Comparison of ENCODE assay signal across 9 mouse cellular contexts in the genomic region with DNA sequence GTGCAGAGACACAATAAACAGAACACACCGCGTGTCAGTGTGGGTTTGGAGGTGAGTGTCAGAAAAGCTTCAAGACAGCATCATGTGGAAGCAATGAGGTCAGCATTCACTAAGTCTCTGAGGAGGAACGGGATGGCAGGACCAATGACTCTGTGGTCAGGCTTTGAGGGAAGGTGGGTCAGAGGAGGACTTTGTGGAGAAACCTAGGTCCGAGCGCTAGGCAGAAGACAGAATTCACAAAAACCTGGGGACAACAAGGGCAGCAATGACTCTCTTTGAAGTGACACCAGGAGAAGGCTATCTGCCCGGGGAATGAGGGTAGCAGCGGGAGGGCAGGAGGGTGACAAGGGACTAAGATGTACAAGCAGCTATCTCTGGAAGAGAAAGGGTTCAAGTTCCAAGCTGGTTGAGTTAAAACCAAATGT. TPM values are rescaled to one million over a fixed set of nuclear protein-coding genes. Genes with fewer than 3 reads are reported as not detected.
A peak's percentile ranks its signal among the peaks of the same experiment; 100 is the strongest.
DNase-seq lines count a peak whose midpoint lies in the region; ATAC-seq and TF ChIP-seq lines count a peak whose summit lies in the region.
"Had no signal": no experiment of that assay in that cellular context is flagged by ENCODE, and none has a peak within 500 bp of the region (broad histone marks: within the 10 kb centered on the region; RNA-seq: fewer than 3 reads in every experiment).

No protein-coding gene starts in this region.

- WGBS in intestine, embryonic 14.5 days, result under 1% methylated on average over 7 of the region's 7 CpGs
- under 1% methylated on average over 7 of the region's 7 CpGs for WGBS in midbrain, embryonic 13.5 days

- no peaks in the 10 kb centered on the region for H3K36me3 ChIP-seq in intestine, embryonic 14.5 days (ENCODE audit: control insufficient read depth, insufficient read depth, low read length)
- H3K36me3 ChIP-seq in midbrain, embryonic 13.5 days, result no peaks in the 10 kb centered on the region

- no peak for ATAC-seq in intestine, embryonic 14.5 days (replicated peaks; ENCODE audit: low FRiP score, low TSS enrichment, low read depth)
- peak; percentile 31 for ATAC-seq in midbrain, embryonic 13.5 days

- peak overlapping the region; percentile 91 for H3K4me3 ChIP-seq in layer of hippocampus, adult 2 months
- peak overlapping the region; percentile 40 for H3K4me3 ChIP-seq in intestine, embryonic 14.5 days (ENCODE audit: low read depth, low read length)
- H3K4me3 ChIP-seq in midbrain, embryonic 13.5 days (replicated peaks), result peak overlapping the region; percentile 71

- no peaks in the 10 kb centered on the region for H3K4me1 ChIP-seq in intestine, embryonic 14.5 days (replicated peaks; ENCODE audit: control insufficient read depth, insufficient read depth, low read length)
- H3K4me1 ChIP-seq in midbrain, embryonic 13.5 days (replicated peaks), result peaks cover 10% of the 10 kb centered on the region

- H3K9me3 ChIP-seq in intestine, embryonic 14.5 days (ENCODE audit: control insufficient read depth, low read length), result no peaks in the 10 kb centered on the region
- no peaks in the 10 kb centered on the region for H3K9me3 ChIP-seq in midbrain, embryonic 13.5 days

- H3K27me3 ChIP-seq in intestine, embryonic 14.5 days (replicated peaks; ENCODE audit: control insufficient read depth, insufficient read depth, low read length), result peaks cover 33% of the 10 kb centered on the region
- H3K27me3 ChIP-seq in midbrain, embryonic 13.5 days, result no peaks in the 10 kb centered on the region
- H3K27me3 ChIP-seq: Patski had no signal

- H3K9ac ChIP-seq in intestine, embryonic 14.5 days (ENCODE audit: low read length), result no peak overlapping the region
- H3K9ac ChIP-seq in midbrain, embryonic 13.5 days (replicated peaks), result peak overlapping the region; percentile 84

- no peak for TF ChIP-seq CTCF in layer of hippocampus, adult 2 months (conservative IDR thresholded peaks at IDR 0.05)

- DNase-seq in layer of hippocampus, adult 2 months (ENCODE audit: low spot score in 2 of 2), result peak in 1 of 2 experiments; percentile 8
- DNase-seq in layer of hippocampus, adult 18-20 months (ENCODE audit: low spot score in 2 of 2), result no peak
- DNase-seq in embryo, embryonic 10.5 days (ENCODE audit: low spot score), result peak; percentile 51
- DNase-seq in intestine, embryonic 14.5 days (ENCODE audit: low spot score), result no peak
- DNase-seq in adrenal gland, adult 2 months, result no peak
- no peak for DNase-seq in adrenal gland, adult (ENCODE audit: inconsistent age in 2 of 2, low spot score in 1 of 2)
- no peak for DNase-seq in cerebellum, adult 8-10 months

- peak overlapping the region; percentile 97 for H3K27ac ChIP-seq in layer of hippocampus, adult 2 months
- H3K27ac ChIP-seq in intestine, embryonic 14.5 days (ENCODE audit: low read depth), result no peak overlapping the region
- peak overlapping the region; percentile 88 for H3K27ac ChIP-seq in midbrain, embryonic 13.5 days

- peak overlapping the region; percentile 81 for H3K4me2 ChIP-seq in intestine, embryonic 14.5 days (ENCODE audit: low read length)
- H3K4me2 ChIP-seq in midbrain, embryonic 13.5 days (replicated peaks), result peak overlapping the region; percentile 63

RNA-seq across cellular contexts. Expression of gene Fut9, which starts 1.0 kb away (rescaled TPM):
- 10 to 100 TPM; 46.7 to 47.7 TPM for total RNA-seq in layer of hippocampus, adult 2 months (2021)
- total RNA-seq in layer of hippocampus, adult 18-20 months (2021), result 10 to 100 TPM; 42.7 to 48.8 TPM
- polyA plus RNA-seq in intestine, embryonic 14.5 days (2014; fragmentation: Nextera tagmentation; extraction: Ambion mirVana), result 0.05 and 0.08 TPM in 2 replicates
- polyA plus RNA-seq in midbrain, embryonic 13.5 days (2015; fragmentation: Nextera tagmentation; extraction: Ambion mirVana), result 8.1 and 8.5 TPM in 2 replicates
- under 1 TPM; 0.29 to 0.38 TPM for total RNA-seq in adrenal gland, adult 2 months (2021)
- 0.04 TPM in 1 of 2 replicates, not detected in the other for polyA plus RNA-seq in adrenal gland, adult 2 months (2012; rRNA removed)

Comparison
In these comparisons a context has a peak if more than half of its experiments do, and no peak if none do; other contexts are left out.
1. H3K4me3 ChIP-seq: peak in every context shown above with its lines; median percentile 91 in layer of hippocampus, adult 2 months; 71 in midbrain, embryonic 13.5 days; 40 in intestine, embryonic 14.5 days.
2. RNA of gene Fut9, which starts 1.0 kb away (total RNA-seq): 42.7 to 48.8 TPM in layer of hippocampus, adult 18-20 months and 46.7 to 47.7 TPM in layer of hippocampus, adult 2 months; 0.29 to 0.38 TPM in adrenal gland, adult 2 months; every median in the first group is over 10 times any median in the second.